Mouse (Mus musculus): ENCODE results near the gene Arhgap20. TPM values are rescaled to one million over a fixed set of nuclear protein-coding genes. Genes with fewer than 3 reads are reported as not detected.

Gene Arhgap20
- total RNA-seq, 1 experiment from 2014 or later = 0.23 TPM

GRCm38 (mm10) chr9:51788466-51788865 is 23.3 kb downstream of the Arhgap20 start:
- ATAC-seq (ENCODE audit: extremely low read depth, insufficient number of reproducible peaks, low FRiP score, poor library complexity, severe bottlenecking) = no peak

- ATAC-seq (ENCODE audit: extremely low read depth, insufficient number of reproducible peaks, low FRiP score, poor library complexity, severe bottlenecking) = no peak
These were observed 30.1 kb downstream of the Arhgap20 start for GRCm38 (mm10) chr9:51795206-51795605.

GRCm38 (mm10) chr9:51798251-51798650 is 33.1 kb downstream of the Arhgap20 start:
- no peak for ATAC-seq (ENCODE audit: extremely low read depth, insufficient number of reproducible peaks, low FRiP score, poor library complexity, severe bottlenecking)

GRCm38 (mm10) chr9:51799156-51799555 is 34.0 kb downstream of the Arhgap20 start:
- no peak for ATAC-seq (ENCODE audit: extremely low read depth, insufficient number of reproducible peaks, low FRiP score, poor library complexity, severe bottlenecking)

GRCm38 (mm10) chr9:51807272-51807671 is 42.1 kb downstream of the Arhgap20 start:
- no peak for ATAC-seq (ENCODE audit: extremely low read depth, insufficient number of reproducible peaks, low FRiP score, poor library complexity, severe bottlenecking)

GRCm38 (mm10) chr9:51812931-51813330 is 47.8 kb downstream of the Arhgap20 start:
- ATAC-seq (ENCODE audit: extremely low read depth, insufficient number of reproducible peaks, low FRiP score, poor library complexity, severe bottlenecking) = no peak

- no peak for ATAC-seq (ENCODE audit: extremely low read depth, insufficient number of reproducible peaks, low FRiP score, poor library complexity, severe bottlenecking)
These were observed 59.4 kb downstream of the Arhgap20 start for GRCm38 (mm10) chr9:51824516-51824915.

GRCm38 (mm10) chr9:51831596-51831995 is 66.5 kb downstream of the Arhgap20 start:
- ATAC-seq (ENCODE audit: extremely low read depth, insufficient number of reproducible peaks, low FRiP score, poor library complexity, severe bottlenecking) = no peak

GRCm38 (mm10) chr9:51832368-51832767 is 67.2 kb downstream of the Arhgap20 start:
- no peak for ATAC-seq (ENCODE audit: extremely low read depth, insufficient number of reproducible peaks, low FRiP score, poor library complexity, severe bottlenecking)

GRCm38 (mm10) chr9:51837716-51838115 is 72.6 kb downstream of the Arhgap20 start:
- no peak for ATAC-seq (ENCODE audit: extremely low read depth, insufficient number of reproducible peaks, low FRiP score, poor library complexity, severe bottlenecking)

GRCm38 (mm10) chr9:51843216-51843615 is 78.1 kb downstream of the Arhgap20 start:
- ATAC-seq (ENCODE audit: extremely low read depth, insufficient number of reproducible peaks, low FRiP score, poor library complexity, severe bottlenecking) = no peak

GRCm38 (mm10) chr9:51845796-51846195 is 80.7 kb downstream of the Arhgap20 start:
- ATAC-seq (ENCODE audit: extremely low read depth, insufficient number of reproducible peaks, low FRiP score, poor library complexity, severe bottlenecking) = no peak

- no peak for ATAC-seq (ENCODE audit: extremely low read depth, insufficient number of reproducible peaks, low FRiP score, poor library complexity, severe bottlenecking)
These were observed 88.6 kb downstream of the Arhgap20 start for GRCm38 (mm10) chr9:51853772-51854171.

GRCm38 (mm10) chr9:51864273-51864672 is 99.1 kb downstream of the Arhgap20 start:
- ATAC-seq (ENCODE audit: extremely low read depth, insufficient number of reproducible peaks, low FRiP score, poor library complexity, severe bottlenecking) = no peak

- ATAC-seq (ENCODE audit: extremely low read depth, insufficient number of reproducible peaks, low FRiP score, poor library complexity, severe bottlenecking) = no peak
These were observed 101.5 kb downstream of the Arhgap20 start for GRCm38 (mm10) chr9:51866634-51867033.

GRCm38 (mm10) chr9:51869056-51869455 is 103.9 kb downstream of the Arhgap20 start:
- ATAC-seq (ENCODE audit: extremely low read depth, insufficient number of reproducible peaks, low FRiP score, poor library complexity, severe bottlenecking) = no peak

- ATAC-seq (ENCODE audit: extremely low read depth, insufficient number of reproducible peaks, low FRiP score, poor library complexity, severe bottlenecking) = no peak
These were observed 109.2 kb downstream of the Arhgap20 start for GRCm38 (mm10) chr9:51874348-51874747.

GRCm38 (mm10) chr9:51875531-51875930 is 110.4 kb downstream of the Arhgap20 start:
- no peak for ATAC-seq (ENCODE audit: extremely low read depth, insufficient number of reproducible peaks, low FRiP score, poor library complexity, severe bottlenecking)

GRCm38 (mm10) chr9:51881386-51881785 is 116.2 kb downstream of the Arhgap20 start:
- no peak for ATAC-seq (ENCODE audit: extremely low read depth, insufficient number of reproducible peaks, low FRiP score, poor library complexity, severe bottlenecking)

GRCm38 (mm10) chr9:51881881-51882280 is 116.7 kb downstream of the Arhgap20 start:
- ATAC-seq (ENCODE audit: extremely low read depth, insufficient number of reproducible peaks, low FRiP score, poor library complexity, severe bottlenecking) = no peak

- no peak for ATAC-seq (ENCODE audit: extremely low read depth, insufficient number of reproducible peaks, low FRiP score, poor library complexity, severe bottlenecking)
These were observed 118.2 kb downstream of the Arhgap20 start for GRCm38 (mm10) chr9:51883319-51883718.

GRCm38 (mm10) chr9:51892921-51893320 is 127.8 kb downstream of the Arhgap20 start:
- ATAC-seq (ENCODE audit: extremely low read depth, insufficient number of reproducible peaks, low FRiP score, poor library complexity, severe bottlenecking) = no peak

Data from neutrophil, adult 5-6 weeks (primary cell).